Mouse (Mus musculus) gastrocnemius, postnatal 25 days (tissue): ENCODE data around the gene Pde6h. TPM values are rescaled to one million over a fixed set of nuclear protein-coding genes. Genes with fewer than 3 reads are reported as not detected.

Experiments
- DNase-seq: peaks from one replicate; pipeline ENCODE4 v3.0.0; 2022
- total RNA-seq, 2 experiments: library from RNA; stranded (reverse); gene quantifications; 1 replicate in 1 of 2; 2 replicates in 1 of 2; pipeline ENCODE4 v1.2.3; 2021

Pde6h gene
- total RNA-seq, 2 experiments from 2014 or later = not detected

DNA sequence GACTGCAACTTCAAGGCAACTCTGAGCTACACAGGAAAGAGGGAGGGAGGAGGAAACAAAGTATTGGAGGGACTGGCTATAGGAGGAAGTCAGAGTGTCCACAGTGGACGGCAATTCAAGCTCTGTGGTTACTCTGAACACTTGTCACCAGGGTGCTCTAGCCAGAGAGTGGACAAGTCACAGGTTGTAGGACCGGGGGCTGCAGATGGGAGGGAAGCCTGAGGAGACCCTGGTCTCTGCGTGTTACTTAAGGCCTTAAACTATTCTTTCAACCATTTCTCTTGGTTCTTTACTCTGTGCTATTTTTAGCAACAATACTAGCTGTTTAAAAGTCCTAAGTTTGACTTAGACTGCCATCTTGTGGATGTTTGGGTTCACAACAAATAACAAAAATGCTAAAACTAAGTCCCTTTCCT, 56.7 kb downstream of the Pde6h start:
- DNase-seq = no peak

DNA sequence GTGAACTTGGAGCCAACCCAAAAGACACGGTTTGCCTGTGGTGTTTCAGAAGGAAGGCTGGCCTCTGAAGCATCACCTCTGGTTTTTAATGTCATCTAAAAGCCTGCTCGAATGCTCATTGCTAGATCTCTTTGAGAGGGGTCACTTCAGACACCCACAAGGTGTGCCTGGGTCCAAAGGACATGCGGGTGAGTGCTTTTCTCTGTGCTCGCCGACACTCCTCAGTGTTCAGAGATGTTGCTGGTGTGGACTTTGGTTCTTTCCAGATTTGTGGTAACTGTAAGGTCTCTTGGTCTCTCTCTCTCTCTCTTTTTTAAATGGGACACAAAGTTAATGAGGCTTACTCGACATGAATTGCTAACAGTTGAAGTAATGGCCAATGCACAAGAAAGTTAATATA, 58.9 kb downstream of the Pde6h start:
- DNase-seq = no peak

DNA sequence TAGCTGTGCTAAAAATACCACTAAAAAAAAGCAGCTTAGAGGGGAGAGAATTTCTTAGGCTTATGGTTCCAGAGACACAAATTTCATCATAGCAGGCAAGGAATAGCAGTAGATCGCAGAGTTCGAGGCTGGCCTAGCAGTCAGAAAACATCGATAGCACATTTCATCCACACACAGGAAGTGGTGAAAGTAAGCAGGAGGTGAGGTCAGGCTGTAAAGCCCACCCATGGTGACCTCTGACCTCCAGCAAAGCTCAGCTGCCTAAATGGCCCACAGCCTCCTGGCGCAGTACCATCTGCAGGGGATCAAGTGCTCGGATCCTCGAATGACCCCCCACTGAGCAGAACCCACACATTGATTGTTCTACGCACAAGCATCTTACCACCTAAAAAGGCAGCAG, 59.6 kb downstream of the Pde6h start:
- DNase-seq = no peak

DNA sequence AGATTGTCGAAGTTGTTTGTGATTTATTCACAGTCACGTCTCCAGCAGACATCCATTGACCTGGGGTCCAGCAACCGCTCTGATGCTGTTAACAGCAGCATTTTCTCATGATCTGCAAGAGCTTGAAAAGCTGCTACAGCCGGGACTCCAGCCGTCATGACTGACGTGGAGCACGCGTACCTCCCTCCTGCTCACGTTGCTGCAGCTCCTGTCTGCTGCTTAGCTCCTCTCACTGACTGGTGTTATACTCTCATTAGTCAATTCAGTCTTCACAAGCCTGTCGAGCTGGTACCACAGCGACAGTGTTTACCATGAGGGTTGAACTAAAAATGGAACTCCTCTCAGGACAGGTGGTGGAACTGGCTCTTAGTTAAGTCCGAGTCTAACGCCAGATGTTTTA, 62.4 kb downstream of the Pde6h start:
- DNase-seq = no peak

DNA sequence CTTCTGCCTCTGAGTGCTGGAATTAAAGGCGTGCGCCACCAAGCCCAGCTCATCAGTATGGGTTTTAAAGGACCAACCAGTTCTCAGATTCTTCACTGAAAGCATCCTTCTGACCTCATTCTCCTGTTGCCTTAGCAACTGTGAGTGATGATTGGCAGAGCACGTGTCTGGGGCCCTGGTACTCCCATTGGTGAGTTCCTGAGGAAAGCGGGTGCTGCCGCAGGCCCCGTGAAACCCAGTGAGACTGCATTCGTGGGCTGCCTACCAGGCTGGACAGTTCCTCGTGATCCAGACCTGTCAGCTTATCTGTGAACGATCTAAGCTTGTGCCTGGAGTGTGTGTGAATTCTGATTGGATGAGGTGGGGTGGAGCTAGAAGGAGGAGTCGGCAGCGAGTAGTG, 63.1 kb downstream of the Pde6h start:
- no peak for DNase-seq

DNA sequence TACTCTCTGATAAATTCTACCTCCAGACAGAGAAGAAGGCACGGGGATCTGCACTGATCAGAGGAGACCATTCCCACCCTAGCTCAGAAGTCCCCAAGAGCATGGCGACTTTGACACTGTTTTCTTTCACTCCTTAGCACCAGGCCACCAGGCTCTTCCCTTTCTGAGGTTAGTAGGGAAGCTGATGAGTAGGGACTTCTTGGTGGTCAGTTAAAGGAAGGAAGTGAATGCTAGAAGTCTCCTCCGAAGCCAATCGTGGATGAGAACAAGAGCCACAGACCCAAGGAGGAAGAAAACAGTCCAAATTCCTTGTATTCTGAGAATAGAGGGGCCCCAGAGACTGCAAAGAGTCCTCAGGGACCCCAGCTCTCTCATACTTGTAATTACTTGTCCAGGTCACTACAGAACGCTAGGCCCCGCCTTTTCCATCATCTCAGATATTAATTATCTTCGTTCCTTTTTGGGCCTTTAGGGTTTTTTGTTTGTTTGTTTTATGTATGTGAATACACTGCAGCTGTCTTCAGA, 65.0 kb downstream of the Pde6h start:
- DNase-seq = peak; percentile 32

DNA sequence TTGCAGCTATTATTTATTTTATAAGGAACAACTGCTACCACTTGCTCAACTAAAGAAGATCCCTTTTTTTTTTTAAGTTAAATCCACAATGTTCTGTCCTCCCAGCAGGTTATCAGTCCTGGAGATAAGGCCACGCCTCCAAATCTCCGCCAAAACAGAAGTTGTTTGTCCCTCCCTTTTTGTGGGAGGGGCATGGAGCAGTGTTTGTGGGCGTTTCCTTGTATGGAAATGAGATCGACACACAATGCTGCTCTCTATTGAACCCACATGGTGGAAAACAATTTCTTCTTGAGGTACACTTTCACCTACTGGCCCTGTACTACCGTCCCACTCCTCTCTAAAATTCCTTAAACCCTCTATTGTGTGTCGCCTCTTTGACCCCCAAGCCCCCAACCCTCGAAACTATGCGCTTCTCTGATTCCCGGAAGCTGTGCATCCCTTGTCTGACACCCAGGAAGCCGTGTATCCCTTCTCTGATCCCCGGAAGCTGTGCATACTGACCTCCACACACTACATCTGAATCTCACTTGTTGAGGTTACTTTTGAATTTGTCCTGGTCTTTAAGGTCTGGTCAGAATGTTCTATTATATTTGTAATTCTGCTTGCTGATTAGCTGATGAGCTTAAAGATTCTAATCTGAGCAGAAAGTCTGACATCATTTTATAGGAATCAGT, 66.3 kb downstream of the Pde6h start:
- DNase-seq = no peak

DNA sequence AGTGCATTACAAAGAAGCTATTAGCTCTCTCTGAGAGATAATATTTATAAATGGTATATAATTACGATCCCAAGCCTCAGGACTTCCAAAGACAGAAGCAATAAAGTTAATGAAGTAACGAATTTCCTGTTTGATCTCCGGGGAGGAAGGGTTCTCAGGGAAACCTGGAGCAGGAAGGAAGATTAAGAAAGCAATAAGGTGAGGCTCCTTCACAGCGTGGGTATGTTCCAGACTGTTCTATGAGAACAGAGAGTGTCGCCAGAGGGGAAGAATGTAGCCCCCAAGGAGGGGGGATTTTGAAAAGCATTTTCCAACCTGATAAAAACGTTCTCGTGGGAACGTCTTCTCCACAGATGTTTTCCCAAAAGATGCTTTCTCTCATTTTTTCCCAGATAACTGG, 66.9 kb downstream of the Pde6h start:
- no peak for DNase-seq

DNA sequence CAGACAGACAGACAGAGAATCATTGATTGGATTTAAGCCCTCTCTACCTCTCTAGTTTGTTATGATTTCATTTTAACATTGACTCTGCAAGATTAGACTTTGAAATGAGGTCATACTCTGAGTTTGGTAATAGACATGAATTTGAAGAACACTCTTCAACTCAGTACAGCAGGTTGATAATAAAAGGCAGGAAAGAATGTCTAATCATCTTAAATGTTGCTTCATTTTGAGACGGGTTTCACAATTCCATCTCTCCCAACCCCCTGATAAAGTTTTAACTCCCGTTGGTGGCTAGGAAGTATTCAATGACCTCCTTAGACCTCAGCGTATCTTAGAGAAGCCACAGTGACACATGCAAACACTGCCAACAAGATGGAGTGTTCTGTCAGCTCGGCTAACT, 69.9 kb downstream of the Pde6h start:
- DNase-seq = no peak

DNA sequence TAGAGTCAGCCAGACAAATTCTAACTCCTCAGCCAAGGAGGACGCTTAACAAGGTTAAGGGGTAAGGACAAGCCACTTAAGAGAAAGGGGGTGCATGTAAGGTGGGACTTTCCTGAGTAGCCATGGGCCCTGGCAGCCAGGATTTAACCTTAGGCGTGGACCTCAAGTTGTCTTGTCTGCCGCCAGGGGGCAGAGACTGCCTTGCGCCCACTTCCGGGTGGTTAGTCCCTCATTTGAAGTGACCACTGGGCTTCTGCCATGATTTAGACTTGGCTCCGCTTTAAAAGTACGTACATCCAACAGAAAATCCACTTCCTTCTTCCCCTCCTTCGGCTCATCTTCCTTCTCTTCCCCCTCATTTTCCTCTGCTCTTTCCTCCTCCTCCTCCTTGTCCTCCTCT, 71.9 kb downstream of the Pde6h start:
- no peak for DNase-seq

DNA sequence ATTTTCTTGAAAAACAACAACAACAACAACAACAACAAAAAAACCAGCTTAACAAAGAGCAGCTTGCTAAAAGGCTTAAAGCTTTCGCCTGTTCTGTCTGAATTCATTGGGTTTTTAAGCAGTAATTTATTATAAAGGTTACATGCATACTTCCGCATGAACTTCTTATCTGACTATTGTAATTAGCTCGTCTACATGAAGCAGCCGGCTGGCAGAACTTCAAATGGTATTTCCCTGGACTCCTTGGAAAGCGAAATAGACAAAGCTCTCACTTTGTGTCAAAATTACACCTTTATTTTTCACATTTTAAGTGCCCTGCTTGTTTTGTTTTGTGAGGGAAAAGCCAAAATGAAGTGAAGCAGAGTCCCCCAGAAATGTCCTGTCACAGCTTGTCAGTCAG, 72.7 kb downstream of the Pde6h start:
- no peak for DNase-seq

DNA sequence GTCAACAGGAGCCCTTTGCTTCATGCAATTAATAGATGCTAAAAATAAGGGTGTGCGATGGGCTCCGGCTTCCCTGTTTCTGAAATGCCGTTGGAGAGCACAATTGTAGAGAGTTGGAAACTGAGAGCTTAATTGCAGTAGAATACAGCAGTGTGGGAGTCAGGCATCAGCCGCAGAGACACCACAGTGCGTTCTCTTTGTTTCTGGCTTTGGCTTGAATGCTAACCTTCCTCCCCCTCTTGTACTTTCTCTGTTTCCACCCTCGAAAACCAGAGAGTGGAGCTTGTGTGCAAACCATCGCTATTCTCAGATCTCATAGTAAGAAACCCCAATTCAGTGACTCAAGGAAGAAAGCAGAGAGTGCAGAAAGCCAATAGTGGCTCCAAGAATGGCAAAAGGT, 74.5 kb downstream of the Pde6h start:
- DNase-seq = no peak

DNA sequence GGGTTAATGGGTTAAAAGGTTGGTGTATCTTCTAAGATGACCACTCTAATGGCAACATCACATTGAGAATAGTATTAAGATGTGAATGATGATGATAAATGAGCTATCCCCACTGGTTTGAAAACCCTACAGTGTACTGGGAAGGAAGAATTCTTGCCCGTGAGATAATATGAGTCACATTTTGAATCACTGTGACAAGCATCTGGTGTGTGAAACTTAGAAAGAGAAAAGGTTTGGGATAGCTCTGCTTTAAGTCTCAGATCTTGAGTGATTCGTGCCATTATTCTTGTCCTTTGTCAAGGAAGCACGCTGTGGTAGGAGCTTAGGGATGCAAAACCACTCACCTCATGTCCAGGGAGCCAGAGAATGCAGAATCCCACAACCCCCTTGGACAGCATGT, 75.4 kb downstream of the Pde6h start:
- DNase-seq = no peak

DNA sequence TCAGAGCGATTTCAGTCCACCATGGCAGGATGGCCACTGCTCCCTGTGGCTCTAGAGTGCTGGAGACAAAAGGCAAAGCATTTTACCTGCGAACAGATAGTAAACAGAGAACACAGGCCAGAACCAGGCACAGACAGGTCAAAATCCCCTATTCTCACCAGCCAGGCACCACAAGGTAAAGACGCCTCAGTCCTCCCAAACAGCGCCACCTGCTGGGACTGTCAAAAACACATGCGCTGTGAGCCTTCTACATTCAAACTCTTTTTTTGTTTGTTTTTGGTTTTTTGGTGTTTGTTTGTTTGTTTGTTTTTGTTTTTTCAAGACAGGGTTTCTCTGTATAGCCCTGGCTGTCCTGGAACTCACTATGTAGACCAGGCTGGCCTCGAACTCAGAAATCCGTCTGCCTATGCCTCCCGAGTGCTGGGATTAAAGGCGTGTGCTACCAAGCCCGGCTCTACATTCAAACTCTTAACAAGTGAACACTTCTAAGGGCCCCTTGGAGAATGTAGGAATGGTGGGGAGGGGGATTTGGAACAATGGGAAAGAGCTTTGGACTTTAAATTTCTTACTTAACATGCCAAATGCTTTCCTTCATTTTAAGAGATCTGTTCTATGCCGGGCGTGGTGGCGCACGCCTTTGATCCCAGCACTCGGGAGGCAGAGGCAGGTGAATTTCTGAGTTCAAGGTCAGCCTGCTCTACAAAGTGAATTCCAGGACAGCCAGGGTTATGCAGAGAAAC, 76.2 kb downstream of the Pde6h start:
- DNase-seq = no peak

DNA sequence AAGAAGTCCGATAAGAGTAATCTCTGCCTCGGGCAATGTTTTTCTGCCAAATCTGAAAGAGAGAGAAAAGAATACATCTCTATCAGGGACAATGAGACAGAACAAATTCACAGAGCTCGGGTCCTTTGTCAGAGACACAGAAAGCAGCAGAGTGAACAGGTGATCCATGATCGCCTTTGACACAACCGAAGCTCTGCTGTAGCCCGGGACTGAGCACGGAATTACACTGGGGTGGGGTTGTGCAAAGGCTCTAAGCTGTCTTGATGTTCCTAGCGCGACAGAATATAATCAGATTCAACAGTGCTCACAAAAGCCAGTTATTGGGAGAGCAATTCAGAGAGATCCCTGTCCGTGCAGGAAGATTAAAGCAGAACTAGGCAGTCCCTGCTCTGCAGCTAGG, 77.1 kb downstream of the Pde6h start:
- no peak for DNase-seq

DNA sequence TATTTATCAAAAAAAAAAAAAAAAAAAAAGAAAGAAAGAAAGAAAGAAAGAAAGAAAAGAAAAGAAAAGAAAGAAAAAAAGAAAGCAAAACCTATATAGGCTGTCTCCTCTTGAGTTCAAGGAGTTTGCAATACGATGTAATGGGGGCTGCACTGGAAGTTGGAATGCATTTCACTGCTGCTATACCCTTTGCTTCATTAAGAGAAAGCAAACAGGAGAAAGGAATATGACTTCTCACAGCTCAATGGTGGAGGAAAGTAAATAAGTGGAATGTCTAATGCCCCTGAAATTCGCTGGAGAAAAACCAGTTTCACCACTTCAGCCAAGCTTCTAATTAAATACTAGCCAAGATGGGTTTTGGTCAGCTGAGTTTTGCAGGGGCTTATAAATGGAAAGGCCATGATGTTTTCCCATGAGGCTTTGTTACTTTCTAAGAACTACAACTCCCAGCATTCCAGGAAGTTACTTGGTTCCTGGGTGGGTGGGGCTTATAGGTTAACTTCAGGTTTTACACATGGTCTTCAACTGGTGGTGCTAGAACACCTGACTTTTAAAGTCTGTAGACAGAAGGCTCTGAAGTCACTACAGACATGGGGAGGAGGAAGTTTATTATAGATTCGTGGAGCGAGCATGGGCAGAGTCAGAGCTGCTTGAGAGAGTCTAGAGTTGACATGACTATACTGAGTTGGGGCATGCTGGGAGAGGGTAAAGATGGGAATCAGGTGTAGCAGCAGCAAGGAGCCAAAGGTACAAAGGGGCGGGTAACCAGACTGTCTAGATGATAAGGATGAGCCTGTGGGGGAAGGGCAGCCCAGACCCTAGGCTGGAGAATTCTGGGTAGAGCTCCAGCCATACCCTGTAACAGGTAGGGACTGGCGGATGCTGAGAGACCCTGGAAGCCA, 77.9 kb downstream of the Pde6h start:
- DNase-seq = no peak

DNA sequence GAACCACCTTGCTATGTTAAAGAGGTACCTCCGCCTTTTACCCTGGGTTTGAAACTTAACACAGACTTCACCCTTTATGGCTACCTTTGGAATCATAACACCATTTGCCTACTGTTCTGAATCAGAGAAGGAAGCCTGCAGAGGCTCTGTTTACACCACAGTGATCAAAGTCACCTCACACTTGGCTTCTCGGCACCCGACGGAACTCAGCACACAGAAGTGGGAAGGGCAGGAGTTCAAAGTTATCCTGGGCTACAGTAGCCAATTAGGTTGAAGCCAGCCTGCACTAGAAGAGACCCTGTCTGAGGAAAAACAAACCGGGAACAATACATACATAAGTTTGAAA, 78.5 kb downstream of the Pde6h start:
- DNase-seq = no peak

DNA sequence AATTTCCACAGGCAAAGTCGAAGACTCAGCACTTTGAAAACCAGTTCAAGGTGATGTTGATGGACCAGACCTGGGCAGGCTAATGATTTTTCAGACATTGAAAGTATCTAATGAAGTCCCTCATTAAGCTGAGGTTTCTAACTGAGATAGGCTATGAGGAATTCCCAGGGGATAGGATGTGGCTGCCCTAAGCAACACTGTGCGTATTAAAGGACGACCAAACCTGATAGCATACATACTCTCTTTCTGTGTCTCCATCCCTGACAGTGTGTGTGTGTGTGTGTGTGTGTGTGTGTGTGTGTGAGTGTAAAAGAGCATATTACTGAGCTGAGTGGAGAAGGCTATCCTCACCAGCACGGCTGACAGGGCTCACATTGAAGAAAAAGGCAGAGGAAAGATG, 80.7 kb downstream of the Pde6h start:
- DNase-seq = no peak

DNA sequence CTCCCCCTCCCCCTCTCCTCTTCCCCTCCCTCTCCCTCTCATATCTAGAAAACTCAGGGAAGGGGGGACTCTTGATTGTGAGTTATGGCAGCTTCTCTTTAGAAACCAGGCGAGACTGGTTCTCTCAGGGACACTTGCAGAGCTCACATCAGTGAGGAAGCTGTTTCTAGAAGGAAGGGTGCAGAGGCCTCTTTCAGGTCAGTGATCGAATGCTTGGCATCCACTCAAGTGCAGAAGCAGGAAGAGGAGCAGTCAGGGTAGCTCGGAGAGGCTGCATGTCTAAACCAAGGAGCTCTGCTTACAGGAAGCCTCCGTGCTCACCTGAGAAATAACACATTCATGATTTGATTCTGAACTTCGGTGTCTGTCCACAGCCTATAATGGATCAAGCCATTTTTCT, 87.6 kb downstream of the Pde6h start:
- no peak for DNase-seq

DNA sequence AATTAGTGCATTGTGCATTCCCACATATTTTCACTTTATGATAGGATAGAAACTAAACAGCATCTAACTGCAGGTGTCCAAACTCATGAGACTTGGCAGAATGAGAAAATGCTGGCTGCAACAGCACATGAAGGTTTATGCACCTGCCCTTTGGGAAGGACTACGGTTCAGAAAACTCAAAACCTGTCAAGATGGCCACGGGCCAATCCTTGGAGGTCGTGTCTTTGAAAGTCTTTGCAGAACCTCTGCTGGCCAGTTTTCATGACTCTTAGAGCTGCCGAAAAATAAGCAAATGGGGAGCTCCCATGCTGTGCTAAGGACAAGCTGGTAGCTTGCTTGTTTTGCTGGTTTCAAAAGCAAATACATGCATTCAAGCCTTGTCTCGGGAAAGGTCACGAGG, 90.7 kb downstream of the Pde6h start:
- DNase-seq = no peak

DNA sequence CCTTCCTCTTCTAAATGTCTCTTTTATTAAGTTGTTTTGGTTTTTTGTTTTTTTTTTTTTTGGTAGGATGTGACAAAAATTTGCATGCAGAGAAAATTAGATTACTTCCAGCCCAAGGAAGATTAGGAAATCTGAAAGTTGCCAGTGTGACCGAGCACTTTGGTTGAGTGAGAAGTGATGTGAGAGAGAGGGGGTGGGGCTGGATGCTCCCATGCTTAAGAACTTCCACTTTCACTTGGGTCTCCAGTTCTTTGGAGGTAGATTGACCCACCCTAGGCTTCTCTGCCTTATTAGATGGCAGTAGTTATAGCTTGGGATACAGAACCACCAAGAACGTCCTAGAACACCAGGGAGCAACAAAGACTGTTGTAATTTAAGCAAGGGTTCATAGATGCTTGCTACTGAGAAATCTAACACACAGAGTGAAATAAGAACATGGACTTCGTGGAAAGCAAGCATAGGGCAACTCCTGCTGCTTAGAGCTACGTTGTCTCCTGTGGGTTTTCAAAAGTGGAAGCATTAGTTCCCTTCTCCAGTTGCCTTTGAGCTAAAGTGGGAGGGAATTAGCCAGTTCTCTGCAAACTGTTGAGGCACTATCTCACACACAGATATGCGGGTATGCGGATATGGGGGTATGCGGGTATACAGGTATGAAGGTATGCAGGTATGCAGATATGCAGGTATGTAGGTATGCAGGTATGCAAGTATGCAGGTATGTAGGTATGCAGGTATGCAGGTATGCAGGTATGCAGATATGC, 93.8 kb downstream of the Pde6h start:
- DNase-seq = no peak
